Mouse (Mus musculus) ovary, postnatal 14 days (tissue): ENCODE data around the gene Dcaf17.

Source experiments
- DNase-seq: peaks from one replicate; pipeline ENCODE4 v3.0.0; 2022; ENCODE audit warnings: low spot score

Dcaf17 gene

GRCm38 (mm10) chr2:71055300-71056114 lies at the start of gene Dcaf17, which contains the start of gene Mettl8:
Dcaf17 (plus strand) TSS chr2:71055328.
Mettl8 (minus strand) TSS chr2:71055583.
- DNase-seq: peak; percentile 84

- no peak for DNase-seq
Observed at GRCm38 (mm10) chr2:71011816-71012215, 43.3 kb upstream of the Dcaf17 start.

- no peak for DNase-seq
Observed at GRCm38 (mm10) chr2:71013521-71013920, 41.6 kb upstream of the Dcaf17 start.

- DNase-seq: no peak
Observed at GRCm38 (mm10) chr2:71019277-71019676, 35.9 kb upstream of the Dcaf17 start.

GRCm38 (mm10) chr2:71019704-71020375 lies 35.3 kb upstream of the Dcaf17 start:
- DNase-seq: no peak

- no peak for DNase-seq
Observed at GRCm38 (mm10) chr2:71020674-71021073, 34.5 kb upstream of the Dcaf17 start.

- DNase-seq: no peak
Observed at GRCm38 (mm10) chr2:71022991-71023390, 32.1 kb upstream of the Dcaf17 start.

GRCm38 (mm10) chr2:71023986-71024385 lies 31.1 kb upstream of the Dcaf17 start:
- no peak for DNase-seq

GRCm38 (mm10) chr2:71025576-71026315 lies 29.4 kb upstream of the Dcaf17 start:
- DNase-seq: no peak

GRCm38 (mm10) chr2:71026787-71027186 lies 28.3 kb upstream of the Dcaf17 start:
- no peak for DNase-seq

- DNase-seq: no peak
Observed at GRCm38 (mm10) chr2:71027631-71028030, 27.5 kb upstream of the Dcaf17 start.

GRCm38 (mm10) chr2:71030663-71031062 lies 24.5 kb upstream of the Dcaf17 start:
- no peak for DNase-seq

GRCm38 (mm10) chr2:71031973-71032794 lies 22.9 kb upstream of the Dcaf17 start:
- DNase-seq: no peak

GRCm38 (mm10) chr2:71033014-71033413 lies 22.1 kb upstream of the Dcaf17 start:
- no peak for DNase-seq

- no peak for DNase-seq
Observed at GRCm38 (mm10) chr2:71033987-71034386, 21.1 kb upstream of the Dcaf17 start.

- no peak for DNase-seq
Observed at GRCm38 (mm10) chr2:71037447-71037846, 17.7 kb upstream of the Dcaf17 start.

- DNase-seq: peak; percentile 69
Observed at GRCm38 (mm10) chr2:71039522-71040121, 15.5 kb upstream of the Dcaf17 start.

GRCm38 (mm10) chr2:71046151-71046550 lies 9.0 kb upstream of the Dcaf17 start:
- no peak for DNase-seq

- no peak for DNase-seq
Observed at GRCm38 (mm10) chr2:71046751-71047320, 8.3 kb upstream of the Dcaf17 start.

- DNase-seq: no peak
Observed at GRCm38 (mm10) chr2:71048896-71049295, 6.2 kb upstream of the Dcaf17 start.

GRCm38 (mm10) chr2:71050511-71050910 lies 4.6 kb upstream of the Dcaf17 start:
- no peak for DNase-seq
